Mouse (Mus musculus) bone marrow, adult 2 months (tissue): ENCODE data around the gene Nup210l.

Experiments used
- CTCF ChIP-seq: fragments of 200-500 bp; IDR thresholded peaks from 2 replicates; pipeline ENCODE4 v1.5.1; 2011; ENCODE audit warnings: low read length, control low read depth; ENCODE audit not compliant: control insufficient read depth, insufficient read depth
- POLR2A ChIP-seq: fragments of 200-500 bp; IDR thresholded peaks from 2 replicates; pipeline ENCODE4 v1.6.1; 2011; ENCODE audit warnings: low read depth, mild to moderate bottlenecking, control low read depth, low read length, borderline replicate concordance; ENCODE audit not compliant: control insufficient read depth

- no peak for TF ChIP-seq CTCF
- TF ChIP-seq POLR2A: no peak
Measured at GRCm38 (mm10) chr3:90211475-90212398, 107.8 kb downstream of the Nup210l start.
